Mouse (Mus musculus) spleen, adult 2 months (tissue): ENCODE data around the gene Rnf207.

Source experiments
- CTCF ChIP-seq: fragments of 200-500 bp; IDR thresholded peaks from 2 replicates; pipeline ENCODE4 v1.5.1; 2011; ENCODE audit warnings: mild to moderate bottlenecking, inconsistent platforms; ENCODE audit not compliant: insufficient read depth, insufficient read length, insufficient replicate concordance; ENCODE audit errors: extremely low read depth
- POLR2A ChIP-seq: fragments of 200-500 bp; IDR thresholded peaks from 2 replicates; pipeline ENCODE4 v1.6.1; 2011; ENCODE audit warnings: low read depth, low read length, inconsistent platforms

- TF ChIP-seq CTCF = no peak
- TF ChIP-seq POLR2A = no peak
Measured at GRCm38 (mm10) chr4:152355672-152356071, 36.9 kb upstream of the Rnf207 start.
